Mouse (Mus musculus) ES-CJ7 (cell line): ENCODE data around the gene Nsun7.

Experiments used
- DNase-seq: peaks from one replicate; pipeline ENCODE4 v3.0.0; 2011; ENCODE audit warnings: low read depth, low spot score

The Nsun7 gene

DNA sequence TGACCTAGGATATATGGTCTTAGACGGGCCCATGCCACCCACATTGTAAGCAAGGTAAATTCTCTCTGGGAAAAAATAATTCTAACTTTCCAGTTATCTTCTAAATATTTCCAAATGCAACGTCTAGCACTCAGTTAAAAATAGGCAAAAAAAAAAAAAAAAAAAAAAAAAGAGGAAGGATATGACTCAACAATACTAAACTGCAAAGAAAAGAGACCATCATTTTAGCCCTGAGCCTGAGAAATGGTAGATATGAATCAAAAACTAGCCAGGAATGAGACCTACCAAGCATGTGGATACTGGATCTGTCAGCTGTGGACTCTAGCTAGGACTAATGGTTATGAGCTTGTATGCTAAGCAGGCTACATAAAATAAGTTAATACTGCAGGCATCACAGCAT is 20.0 kb downstream of the Nsun7 start:
- DNase-seq = no peak

DNA sequence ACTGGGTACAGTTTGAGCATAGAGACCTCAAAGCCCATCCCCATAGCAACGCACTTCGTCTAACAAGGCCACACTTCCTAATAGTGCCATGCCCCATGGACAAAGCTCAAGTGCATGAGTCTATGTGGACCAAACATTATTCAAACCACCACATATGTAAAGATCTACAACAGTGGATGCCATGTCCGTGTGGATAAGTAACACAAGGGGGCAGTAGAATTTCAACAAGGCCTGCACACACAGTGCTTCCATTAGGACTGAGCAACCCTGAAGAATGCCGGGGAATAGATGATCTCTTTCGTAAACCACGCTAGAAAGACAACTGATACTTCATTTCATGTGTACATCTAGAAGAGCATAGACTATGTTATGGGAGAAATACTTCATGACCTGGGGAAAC is 21.0 kb downstream of the Nsun7 start:
- peak; percentile 58 for DNase-seq

DNA sequence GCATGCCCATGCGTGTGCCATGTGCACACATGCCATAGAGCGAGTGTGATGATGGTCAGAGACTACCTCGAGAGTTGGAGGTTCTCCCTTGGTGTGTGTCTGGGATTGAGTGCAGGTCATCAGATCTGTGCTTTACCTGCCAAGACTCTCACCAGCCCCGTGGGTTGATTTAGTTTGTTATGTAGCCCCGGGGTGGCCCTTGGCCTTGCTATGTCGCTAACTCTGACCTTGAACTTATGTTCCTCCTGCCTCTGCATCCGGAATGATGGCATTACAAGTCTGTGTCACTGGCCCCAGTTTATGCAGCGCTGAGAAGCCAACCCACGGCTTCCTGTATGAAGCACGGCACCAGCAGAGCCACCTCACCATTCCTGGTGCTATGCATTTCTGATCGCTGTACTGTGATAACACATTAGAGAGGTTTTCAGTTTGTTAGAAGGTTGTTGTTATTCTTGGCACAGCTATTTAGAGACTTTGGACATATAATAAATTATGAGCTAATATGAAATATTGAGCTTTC is 34.5 kb downstream of the Nsun7 start:
- no peak for DNase-seq

DNA sequence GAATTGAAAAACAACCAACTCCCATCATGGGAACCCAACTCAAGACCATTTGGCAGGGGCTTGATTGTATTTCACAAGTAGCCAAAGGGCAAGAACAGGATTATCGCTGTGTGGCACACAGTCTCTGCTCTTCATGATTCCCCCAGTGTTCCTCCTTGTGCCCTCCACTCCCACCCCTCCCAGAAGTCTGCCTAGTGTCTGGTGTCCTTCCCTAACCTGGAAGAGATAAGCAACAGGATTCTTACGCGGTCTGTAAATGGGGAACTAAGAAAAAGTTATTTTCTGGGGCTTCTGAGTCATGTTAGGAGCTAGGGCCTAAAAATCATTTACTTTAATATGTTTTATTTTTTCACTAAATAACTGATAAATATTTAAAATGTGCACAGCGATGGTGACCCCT is 35.3 kb downstream of the Nsun7 start:
- no peak for DNase-seq

DNA sequence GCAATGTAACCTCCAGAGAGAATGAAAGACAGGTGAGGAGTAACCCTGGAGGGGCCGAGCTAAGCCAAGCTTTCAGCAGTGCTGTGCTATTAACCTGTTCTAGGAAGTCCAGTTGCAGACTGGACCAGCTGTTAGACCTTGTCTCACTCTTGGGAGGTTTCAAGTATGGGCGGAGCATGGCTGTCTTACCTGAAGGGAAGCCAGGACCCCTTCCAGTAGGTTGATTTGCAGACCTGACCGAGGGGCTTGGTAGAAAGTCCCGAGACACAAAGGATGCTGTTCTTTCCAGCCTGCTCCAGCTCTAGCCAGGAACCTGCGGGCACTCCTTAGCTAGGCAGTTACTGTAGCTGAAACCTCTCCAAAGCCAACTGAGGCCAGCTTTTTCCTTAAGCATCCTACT is 36.4 kb downstream of the Nsun7 start:
- DNase-seq = no peak

DNA sequence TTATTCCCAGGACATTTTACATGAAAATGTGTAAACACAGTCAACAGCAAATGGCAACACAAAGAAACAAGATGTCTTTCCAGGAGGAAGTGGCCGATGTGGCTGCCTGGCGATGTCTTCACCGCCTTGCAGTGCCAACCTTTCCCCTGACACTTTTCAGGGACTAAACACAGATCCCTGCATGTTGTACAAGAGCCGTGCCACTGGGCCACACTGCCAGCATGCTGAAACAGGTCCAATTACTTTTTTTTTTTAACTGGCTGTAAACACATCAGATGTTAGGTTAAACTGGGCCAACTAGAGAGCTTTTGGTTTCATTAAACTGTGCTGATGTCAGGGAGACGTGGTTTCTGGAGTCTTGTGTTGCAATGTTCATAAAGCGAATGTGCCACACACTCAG is 39.2 kb downstream of the Nsun7 start:
- no peak for DNase-seq

DNA sequence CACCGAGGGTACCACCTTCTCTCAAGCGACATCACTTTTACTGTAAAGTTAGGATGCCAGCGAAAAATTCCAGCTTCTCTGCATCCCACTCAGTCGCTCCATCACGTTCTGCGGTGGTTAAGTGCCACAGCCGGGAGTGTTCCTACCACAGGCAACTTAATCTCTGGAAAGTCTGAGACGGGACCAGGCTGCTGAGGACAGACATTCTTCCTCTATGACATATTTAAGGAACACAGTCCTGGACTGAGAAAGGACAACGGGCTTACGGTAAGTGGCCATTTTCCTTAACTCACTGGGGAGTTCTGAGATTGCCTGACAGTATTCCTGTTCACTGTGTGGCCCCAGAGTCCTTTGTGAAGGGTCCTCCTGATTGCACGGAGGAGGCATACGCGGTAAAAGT is 40.9 kb downstream of the Nsun7 start:
- DNase-seq = no peak

DNA sequence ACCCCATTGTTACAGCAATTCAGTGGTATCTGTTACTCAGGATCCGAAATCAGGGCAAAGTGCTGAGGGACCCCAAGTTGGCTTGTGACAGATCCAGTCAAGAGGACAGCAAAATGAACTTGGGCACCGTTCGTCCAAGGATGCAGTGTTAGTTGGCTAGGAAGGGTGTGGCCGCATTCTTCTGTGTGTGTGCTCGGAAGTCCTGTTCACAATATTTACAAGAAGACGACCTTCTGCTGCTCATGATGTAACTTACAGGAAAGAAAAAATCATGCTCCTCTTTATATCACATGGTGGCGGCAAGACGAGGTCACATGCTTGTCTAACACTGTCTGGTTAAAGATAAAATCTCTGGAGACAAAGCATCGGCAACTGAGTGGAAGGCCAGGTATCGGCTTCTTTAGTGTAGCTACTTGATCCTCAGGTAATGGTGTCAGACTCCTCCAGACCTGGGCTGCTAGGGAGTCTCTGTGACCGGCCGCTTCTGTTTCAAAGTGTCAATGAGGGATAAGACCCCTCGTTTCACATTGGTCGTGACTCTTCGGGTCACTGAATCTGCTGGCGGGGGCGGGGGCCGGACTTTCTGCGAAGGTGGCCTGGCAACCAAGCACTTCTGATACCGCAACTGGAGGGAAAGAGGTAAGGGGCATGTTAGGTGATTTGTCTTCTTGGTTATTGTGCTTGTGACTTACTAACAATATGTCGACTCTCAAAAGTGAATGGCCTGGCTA is 42.6 kb downstream of the Nsun7 start:
- no peak for DNase-seq

DNA sequence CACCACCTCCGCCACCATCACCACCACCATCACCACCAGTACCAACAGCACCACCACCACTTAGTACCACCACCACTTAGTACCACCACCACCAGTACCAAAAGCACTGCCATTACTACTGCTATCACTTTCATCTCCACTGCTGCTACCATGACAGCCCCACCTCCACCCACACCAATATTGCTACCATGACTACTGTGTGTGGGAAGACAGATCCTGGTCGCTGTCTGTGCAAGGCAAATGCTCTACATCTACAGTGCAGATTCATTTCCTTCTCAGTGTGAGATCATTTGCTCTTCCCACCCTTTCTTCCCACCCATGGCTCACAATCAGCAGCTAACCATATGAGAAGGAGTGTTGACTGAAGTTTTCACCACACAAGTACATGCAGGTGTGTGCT is 43.2 kb downstream of the Nsun7 start:
- DNase-seq = no peak

DNA sequence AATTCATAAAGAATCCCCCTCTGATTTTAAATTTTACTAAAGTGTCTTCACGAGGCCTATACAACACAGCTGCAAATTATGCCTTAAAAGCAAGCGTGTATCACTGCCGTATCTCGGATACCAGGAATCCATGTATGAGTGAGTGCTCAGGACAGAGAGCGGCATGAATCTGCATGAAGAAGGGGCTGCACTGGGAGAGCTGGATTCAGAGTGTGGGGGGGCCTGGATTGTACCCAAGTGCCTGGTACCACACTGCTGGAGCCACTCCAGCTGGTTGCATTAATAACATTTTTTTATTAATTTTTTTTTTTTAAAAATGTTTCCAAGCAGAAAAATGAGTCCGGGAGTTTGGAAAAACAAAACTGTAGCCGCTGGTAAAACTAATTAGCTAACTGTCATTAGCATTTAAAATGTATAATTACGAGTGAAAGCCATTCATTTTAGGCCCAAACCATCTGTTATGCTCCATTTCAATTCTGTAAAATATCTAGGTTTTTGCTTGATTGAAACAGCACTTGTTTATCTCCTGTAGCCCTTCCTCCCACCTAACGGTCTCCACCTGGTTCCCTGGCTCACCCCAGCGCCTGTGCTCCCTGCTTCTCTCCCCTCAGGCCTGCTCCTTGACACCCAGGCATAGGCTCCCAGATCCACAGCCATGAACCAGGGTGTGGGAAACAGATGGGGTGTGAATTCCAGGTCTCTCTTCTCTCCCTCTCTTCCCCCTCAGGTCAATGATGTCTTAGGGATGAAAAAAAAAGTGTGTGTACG is 44.8 kb downstream of the Nsun7 start:
- DNase-seq = no peak

DNA sequence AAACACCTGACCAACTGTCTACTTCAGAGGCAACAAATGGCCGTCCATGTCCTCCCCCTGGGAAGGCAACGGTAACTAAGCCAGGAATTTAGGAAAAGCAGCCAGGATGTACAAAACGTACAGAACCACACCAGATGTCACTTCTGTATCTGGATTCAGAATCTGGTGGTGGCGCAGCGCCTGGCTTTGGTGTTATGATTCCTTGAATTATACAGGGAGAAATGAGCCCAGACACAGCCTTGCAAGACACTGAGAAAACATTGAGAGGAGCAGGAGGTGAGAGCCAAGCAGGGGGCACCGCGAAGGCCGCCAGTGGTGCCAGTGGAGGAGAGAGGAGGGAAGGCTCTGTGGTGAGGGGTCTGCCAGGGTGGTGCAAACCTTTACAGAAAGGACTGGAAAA is 45.8 kb downstream of the Nsun7 start:
- DNase-seq = no peak

DNA sequence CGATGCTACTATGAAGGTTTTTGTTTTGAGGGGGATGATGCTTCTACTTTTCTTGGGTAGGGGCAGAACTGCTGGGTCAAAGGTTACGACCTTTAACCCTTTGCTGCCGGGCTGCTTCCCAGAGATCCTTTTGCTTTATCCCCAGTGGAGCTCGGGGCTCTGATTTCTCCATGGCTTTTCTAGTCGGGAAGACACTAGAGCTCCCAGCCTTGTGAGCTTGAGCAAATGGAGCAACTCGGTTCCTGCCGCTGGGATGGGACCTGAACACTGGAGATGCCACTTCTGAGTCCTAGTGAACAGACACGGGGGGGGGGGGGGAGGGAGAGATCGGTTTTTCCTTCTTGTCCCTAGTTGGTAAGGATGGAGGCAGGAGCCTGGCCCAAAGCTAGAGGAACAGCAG is 50.6 kb downstream of the Nsun7 start:
- no peak for DNase-seq

DNA sequence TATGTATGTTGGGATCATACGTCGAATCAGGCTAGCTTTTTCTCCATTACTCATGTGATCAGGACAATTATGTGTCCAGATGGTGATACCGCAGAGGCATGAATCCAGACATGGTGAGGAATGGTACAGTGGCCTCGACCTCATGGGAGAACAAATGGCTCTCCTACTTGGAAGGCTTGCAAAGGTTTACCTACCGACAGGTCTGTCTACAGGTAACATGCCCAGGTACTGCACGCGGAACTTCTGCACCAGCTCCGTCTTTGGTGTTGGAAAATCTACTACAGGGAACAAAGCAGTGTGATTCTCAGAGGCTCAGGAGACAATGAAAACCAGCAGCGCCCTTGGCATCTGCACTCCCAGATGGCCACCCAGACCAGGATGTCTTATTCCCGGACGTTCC is 51.1 kb downstream of the Nsun7 start:
- no peak for DNase-seq

DNA sequence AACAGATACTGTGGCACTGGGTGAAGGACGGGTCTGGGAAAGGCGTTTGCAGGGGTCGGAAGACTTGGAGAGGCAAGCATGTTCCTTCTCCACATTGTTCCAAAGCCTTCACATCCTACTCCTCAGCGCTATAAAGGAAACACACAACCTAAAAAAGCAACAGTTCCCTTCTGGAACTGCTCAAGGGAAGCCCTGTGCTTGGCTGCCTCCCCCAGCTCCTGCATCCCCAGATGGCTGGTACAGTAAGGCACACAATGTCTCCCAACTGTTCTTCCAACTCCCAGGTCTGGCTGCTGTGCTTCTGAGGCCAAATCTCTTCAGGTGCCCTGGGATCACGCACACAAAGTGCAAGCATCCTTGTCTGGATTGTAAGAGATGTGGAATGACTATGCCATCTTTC is 56.1 kb downstream of the Nsun7 start:
- DNase-seq = no peak

DNA sequence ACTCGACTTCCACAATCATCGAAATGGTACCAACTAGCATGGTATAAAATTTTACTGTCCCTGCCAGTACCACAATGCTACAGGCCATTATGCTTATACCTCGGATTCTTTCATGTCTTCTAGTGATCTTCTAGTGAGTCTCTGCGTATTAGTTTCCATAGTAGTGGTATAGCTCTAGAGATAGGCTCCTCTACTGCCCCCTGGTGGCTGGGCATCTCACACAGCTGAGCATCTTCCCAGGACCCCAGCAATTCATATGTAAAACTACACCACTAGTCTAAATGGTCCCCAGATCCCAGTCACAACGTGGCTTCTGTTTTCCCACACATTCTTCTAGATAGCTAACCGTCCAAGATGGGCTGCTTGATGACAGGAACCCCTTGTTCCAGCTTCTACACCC is 59.6 kb downstream of the Nsun7 start:
- peak; percentile 83 for DNase-seq

DNA sequence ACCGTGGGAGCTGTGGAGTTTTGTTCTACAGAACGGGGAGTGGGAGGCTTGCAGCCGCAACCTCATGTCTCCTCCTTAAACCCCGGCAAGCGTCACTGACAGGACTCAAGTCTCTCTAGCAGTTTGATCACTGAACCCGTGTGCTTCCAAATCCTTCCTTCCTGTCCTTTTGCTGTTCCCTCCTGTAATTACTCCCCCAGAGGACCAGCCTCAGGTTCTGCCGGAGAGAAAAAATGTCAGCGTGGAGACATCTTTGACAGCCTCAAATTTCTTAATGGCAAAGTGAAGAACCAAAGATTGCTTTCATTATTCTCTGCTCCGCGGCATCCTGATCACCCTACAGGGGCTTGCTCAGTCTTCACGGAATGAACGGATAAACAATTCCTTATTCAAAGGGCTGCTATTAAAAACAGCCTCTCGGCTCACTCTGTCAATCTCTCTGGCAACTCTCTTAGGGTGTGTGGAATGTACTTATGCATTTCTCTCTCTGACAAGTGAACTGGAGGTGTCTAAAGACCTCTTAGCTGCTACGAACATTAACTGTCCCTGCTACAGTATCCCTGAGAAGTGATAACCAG is 60.2 kb downstream of the Nsun7 start:
- no peak for DNase-seq

DNA sequence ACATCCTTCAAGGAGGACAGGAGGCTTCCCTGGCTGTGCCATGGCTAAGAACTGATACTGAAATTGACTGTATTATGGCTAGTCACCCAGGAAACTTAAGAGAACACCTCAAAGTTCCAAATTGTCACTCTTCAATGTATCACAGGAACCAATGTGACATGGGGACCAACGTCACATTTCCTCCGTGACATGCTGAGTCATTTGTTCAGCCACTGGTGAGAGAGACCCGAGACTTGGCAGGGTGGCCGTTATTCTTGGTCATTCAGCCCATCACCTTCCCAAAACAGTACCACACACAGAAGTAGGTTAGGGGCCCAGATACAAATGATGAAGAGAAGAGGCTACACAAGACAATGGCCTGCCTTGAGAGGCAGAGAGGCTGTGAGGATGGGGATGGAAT is 63.4 kb downstream of the Nsun7 start:
- no peak for DNase-seq

DNA sequence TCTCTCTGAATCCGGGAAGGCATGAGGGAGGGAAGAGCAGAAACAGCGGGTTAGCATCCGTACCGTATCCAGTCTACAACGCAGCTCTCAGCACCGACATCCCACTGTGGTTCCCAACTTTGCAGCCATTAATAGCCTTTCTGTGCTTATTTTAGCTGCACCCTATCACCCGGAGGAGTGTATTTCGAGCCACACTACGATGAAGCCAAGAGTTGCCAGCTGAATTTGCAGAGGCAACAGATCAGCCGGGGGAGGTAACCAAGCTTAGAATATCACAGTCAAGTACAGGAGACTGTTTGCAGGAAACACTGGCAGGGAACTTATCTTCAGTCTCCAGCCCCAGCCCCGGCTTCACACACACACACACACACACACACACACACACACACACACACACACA is 63.9 kb downstream of the Nsun7 start:
- DNase-seq = no peak

DNA sequence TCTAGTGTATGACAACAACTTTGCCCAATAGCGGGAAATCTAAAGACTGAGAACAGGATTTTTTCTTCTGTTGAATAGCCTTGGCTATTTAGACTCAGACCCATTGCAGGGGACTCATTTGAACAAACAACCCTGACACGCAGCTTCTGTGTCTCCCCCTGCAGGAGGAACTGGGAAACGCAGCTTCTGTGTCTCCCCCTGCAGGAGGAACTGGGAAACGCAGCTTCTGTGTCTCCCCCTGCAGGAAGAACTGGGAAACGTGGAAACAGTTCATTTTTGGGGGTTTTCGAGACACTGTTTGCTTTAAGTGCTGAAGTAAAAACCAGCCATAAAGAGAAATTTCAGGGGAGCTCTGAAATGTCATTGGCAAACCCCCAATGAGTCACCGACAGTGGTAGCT is 66.7 kb downstream of the Nsun7 start:
- no peak for DNase-seq

DNA sequence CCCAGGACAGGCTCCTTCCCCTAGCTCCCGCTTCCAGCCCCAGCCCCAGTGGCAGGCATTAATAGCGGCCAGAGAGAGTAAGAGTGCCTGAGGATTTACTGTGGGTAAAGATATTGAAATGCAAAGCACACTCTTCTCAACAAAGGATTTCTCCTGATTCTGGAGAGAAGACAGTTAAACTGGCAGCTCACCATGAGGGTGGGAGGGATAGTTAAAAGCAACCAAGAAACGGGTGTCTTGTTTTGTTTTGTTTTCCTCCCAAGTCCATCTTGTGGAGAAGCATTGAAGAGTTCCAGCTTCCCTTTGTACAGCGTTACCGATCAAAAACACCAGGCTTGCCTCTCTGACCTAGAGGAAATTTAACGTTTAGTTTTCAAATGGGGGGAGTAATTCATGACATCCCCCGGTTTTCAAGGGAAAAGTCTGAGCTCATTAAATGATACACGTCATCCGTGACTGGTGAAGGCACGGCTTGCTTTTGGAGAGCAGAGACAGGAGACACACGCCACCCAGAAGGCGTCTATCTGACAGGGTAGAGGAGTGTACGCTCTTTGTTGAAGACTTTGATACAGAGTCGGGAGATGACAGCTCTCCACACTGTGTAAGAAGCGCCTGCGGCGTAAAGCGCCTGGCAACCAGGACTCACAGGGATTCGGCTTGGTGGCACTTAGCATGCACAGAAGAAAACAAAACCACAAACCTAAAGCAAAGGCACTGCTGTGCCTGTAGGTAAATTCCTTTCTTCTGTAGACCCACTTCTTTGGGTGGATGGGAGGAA is 68.4 kb downstream of the Nsun7 start:
- no peak for DNase-seq

DNA sequence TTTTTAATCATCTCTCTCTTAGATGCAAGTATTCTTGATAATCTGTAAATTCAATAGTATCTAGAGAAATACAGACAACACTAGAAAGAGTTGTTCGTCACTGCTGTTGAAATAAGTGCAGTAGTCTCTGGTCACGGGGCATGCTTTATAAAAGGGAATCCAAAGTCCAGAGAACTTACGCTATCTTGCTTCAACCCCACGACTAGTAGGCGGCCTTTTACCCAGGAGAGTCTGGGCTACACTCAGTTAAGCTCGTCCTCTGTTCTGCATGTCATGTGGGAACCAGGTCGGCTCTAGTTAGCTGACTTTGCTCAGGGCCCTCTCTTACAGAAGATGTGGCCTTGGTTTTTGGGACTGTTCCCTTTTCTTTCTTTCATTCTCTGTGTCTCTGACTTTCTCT is 69.1 kb downstream of the Nsun7 start:
- no peak for DNase-seq

DNA sequence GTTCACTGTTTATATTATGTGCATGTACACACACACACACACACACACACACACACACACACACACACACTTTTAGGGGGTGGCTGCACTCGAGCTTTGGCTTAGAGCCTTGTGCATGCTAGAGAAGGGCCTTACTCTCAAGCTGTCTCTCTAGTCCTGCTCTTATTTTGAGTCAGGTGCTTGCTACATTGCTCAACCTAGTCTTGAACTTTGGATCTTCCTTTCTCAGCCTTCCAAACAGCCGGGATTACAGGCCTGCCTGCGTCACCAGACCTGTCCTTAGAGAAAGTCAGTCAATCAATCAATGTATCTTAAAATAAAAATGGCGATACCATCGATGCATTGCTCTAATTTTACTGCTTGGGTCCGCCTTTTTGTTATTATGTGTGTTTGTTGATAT is 71.1 kb downstream of the Nsun7 start:
- no peak for DNase-seq
